Mouse (Mus musculus) myocyte (in vitro differentiated cells): ENCODE measurements around the gene Phpt1. TPM values are rescaled to one million over a fixed set of nuclear protein-coding genes. Genes with fewer than 3 reads are reported as not detected.
A peak's percentile ranks its signal among the peaks of the same experiment; 100 is the strongest.

ENCODE experiments used
- H3K27me3 ChIP-seq: one replicate; pipeline ENCODE4 v1.6.1; 2011; ENCODE audit not compliant: control insufficient read depth, insufficient read depth, insufficient read length
- H3K36me3 ChIP-seq: one replicate; pipeline ENCODE4 v1.6.1; 2011; ENCODE audit not compliant: control insufficient read depth, insufficient read depth
- H3K4me2 ChIP-seq: one replicate; pipeline ENCODE4 v1.6.1; 2011; ENCODE audit warnings: low read depth, control low read depth
- H3K4me3 ChIP-seq: one replicate; pipeline ENCODE4 v1.5.1; 2011; ENCODE audit warnings: mild to moderate bottlenecking, control low read depth, moderate library complexity
- H3K79me2 ChIP-seq: one replicate; pipeline ENCODE4 v1.6.1; 2011; ENCODE audit not compliant: control insufficient read depth, insufficient read depth
- H3ac ChIP-seq: one replicate; pipeline ENCODE4 v1.6.1; 2011; ENCODE audit not compliant: control insufficient read depth, insufficient read length
- CEBPB ChIP-seq: IDR thresholded peaks from 2 replicates; pipeline ENCODE4 v1.6.1; 2011; ENCODE audit warnings: mild to moderate bottlenecking, moderate library complexity; ENCODE audit not compliant: poor library complexity, insufficient read depth, severe bottlenecking
- E2F4 ChIP-seq: IDR thresholded peaks from one replicate; pipeline ENCODE4 v1.6.1; 2011; ENCODE audit warnings: mild to moderate bottlenecking, control low read depth, moderate library complexity; ENCODE audit not compliant: insufficient read depth
- MAX ChIP-seq: IDR thresholded peaks from one replicate; pipeline ENCODE4 v1.6.1; 2011; ENCODE audit warnings: low read depth, mild to moderate bottlenecking, control low read depth
- MYOD1 ChIP-seq, 3 experiments: IDR thresholded peaks; one replicate each; pipeline ENCODE4 v1.6.1; 2011; ENCODE audit warnings: control low read depth in 2 of 3, low read depth in 2 of 3, mild to moderate bottlenecking in 2 of 3, moderate library complexity in 1 of 3; ENCODE audit not compliant: insufficient read length in 2 of 3, control insufficient read depth in 1 of 3
- MYOG ChIP-seq, 3 experiments: IDR thresholded peaks; one replicate each; pipeline ENCODE4 v1.6.1; 2011; ENCODE audit warnings: control low read depth in 2 of 3, low read depth in 2 of 3, mild to moderate bottlenecking in 2 of 3; ENCODE audit not compliant: insufficient read length in 2 of 3, control insufficient read depth in 1 of 3, insufficient read depth in 1 of 3
- POLR2A ChIP-seq: IDR thresholded peaks from one replicate; pipeline ENCODE4 v1.6.1; 2011; ENCODE audit warnings: low read depth, mild to moderate bottlenecking, control low read depth, moderate library complexity; ENCODE audit not compliant: insufficient read length
- POLR2AphosphoS2 ChIP-seq: IDR thresholded peaks from one replicate; pipeline ENCODE4 v1.6.1; 2011; ENCODE audit warnings: low read depth, control low read depth; ENCODE audit not compliant: insufficient read length
- REST ChIP-seq: IDR thresholded peaks from one replicate; pipeline ENCODE4 v1.6.1; 2011; ENCODE audit warnings: mild to moderate bottlenecking, control low read depth, moderate library complexity; ENCODE audit not compliant: insufficient read depth, insufficient read length
- SRF ChIP-seq: IDR thresholded peaks from one replicate; pipeline ENCODE4 v1.6.1; 2011; ENCODE audit warnings: low read depth; ENCODE audit not compliant: control insufficient read depth, insufficient read length
- TCF12 ChIP-seq: IDR thresholded peaks from one replicate; pipeline ENCODE4 v1.6.1; 2011; ENCODE audit warnings: mild to moderate bottlenecking, control low read depth; ENCODE audit not compliant: poor library complexity, insufficient read depth, severe bottlenecking
- TCF3 ChIP-seq: IDR thresholded peaks from one replicate; pipeline ENCODE4 v1.6.1; 2011; ENCODE audit warnings: low read depth, control low read depth; ENCODE audit not compliant: insufficient read length
- USF1 ChIP-seq: IDR thresholded peaks from one replicate; pipeline ENCODE4 v1.6.1; 2011; ENCODE audit warnings: low read depth, mild to moderate bottlenecking, control low read depth, moderate library complexity
- polyA plus RNA-seq: library from polyadenylated mRNA; unstranded; fragments of >200 nt; fragmentation: generic; extraction: Trizol; gene quantifications from one replicate; pipeline ENCODE4 v1.2.1, GENCODE M21; 2012; ENCODE audit warnings: missing spikeins

Gene Phpt1
- polyA plus RNA-seq, 1 experiment: 108 TPM

- Histone ChIP-seq H3K79me2 (no peaks in the 10 kb centered on the region), H3K4me2 (no peak overlapping the region), H3K4me3 (no peak overlapping the region), H3K36me3 (no peaks in the 10 kb centered on the region), H3K27me3 (peaks cover 47% of the 10 kb centered on the region), H3ac (no peak overlapping the region)
- TF ChIP-seq TCF12 (no peak), POLR2A (no peak), MYOG (IDR thresholded peaks at IDR 0.05; ENCODE audit: control insufficient read depth in 1 of 3, insufficient read depth in 1 of 3, insufficient read length in 2 of 3, low read depth in 2 of 3) (no peak), MYOD1 (IDR thresholded peaks at IDR 0.05; ENCODE audit: control insufficient read depth in 1 of 3, insufficient read length in 2 of 3, low read depth in 2 of 3) (no peak), REST (no peak), E2F4 (no peak), MAX (no peak), CEBPB (no peak), TCF3 (no peak), USF1 (no peak), POLR2AphosphoS2 (no peak), SRF (no peak)
Measured at GRCm38 (mm10) chr2:25616398-25616797, 41.4 kb upstream of the Phpt1 start.

- H3ac ChIP-seq: peak overlapping the region; percentile 67
- TF ChIP-seq MYOD1 (IDR thresholded peaks at IDR 0.05; ENCODE audit: control insufficient read depth in 1 of 3, insufficient read length in 2 of 3, low read depth in 2 of 3) (no peak), POLR2AphosphoS2 (no peak), SRF (no peak), REST (no peak), POLR2A (no peak)
- no peaks in the 10 kb centered on the region for H3K36me3 ChIP-seq
- H3K79me2 ChIP-seq: peaks cover 44% of the 10 kb centered on the region
- H3K4me3 ChIP-seq: peak overlapping the region; percentile 75
- H3K4me2 ChIP-seq: peak overlapping the region; percentile 79
- no peaks in the 10 kb centered on the region for H3K27me3 ChIP-seq
Measured at GRCm38 (mm10) chr2:25608671-25609070, 33.6 kb upstream of the Phpt1 start.

GRCm38 (mm10) chr2:25607761-25608622 lies 33.0 kb upstream of the Phpt1 start, which contains the start of gene Rabl6:
Gene Rabl6, minus strand, starts transcription at chr2:25608521.
- Histone ChIP-seq H3ac (peak within 1 kb of the TSS; percentile 67), H3K4me3 (peak within 1 kb of the TSS; percentile 75), H3K36me3 (no peaks in the 10 kb centered on the region), H3K4me2 (peak within 1 kb of the TSS; percentile 100), H3K27me3 (no peaks in the 10 kb centered on the region), H3K79me2 (peaks cover 46% of the 10 kb centered on the region)
- TF ChIP-seq USF1: no peak
- TF ChIP-seq E2F4: peak; percentile 5
- TF ChIP-seq MYOD1 (IDR thresholded peaks at IDR 0.05; ENCODE audit: control insufficient read depth in 1 of 3, insufficient read length in 2 of 3, low read depth in 2 of 3): peak in 1 of 3 experiments; percentile 48
- no peak for TF ChIP-seq CEBPB
- TF ChIP-seq TCF3: no peak
- TF ChIP-seq REST: no peak
- TF ChIP-seq TCF12: no peak
- TF ChIP-seq SRF: peak; percentile 74
- TF ChIP-seq MYOG (IDR thresholded peaks at IDR 0.05; ENCODE audit: control insufficient read depth in 1 of 3, insufficient read depth in 1 of 3, insufficient read length in 2 of 3, low read depth in 2 of 3): peak in 2 of 3 experiments; percentile 4 to 22
- TF ChIP-seq POLR2A: peak; percentile 98
- peak; percentile 91 for TF ChIP-seq POLR2AphosphoS2
- no peak for TF ChIP-seq MAX

- no peak for TF ChIP-seq CEBPB
- TF ChIP-seq USF1: no peak
- TF ChIP-seq POLR2A: no peak
- no peak for TF ChIP-seq REST
- no peak for TF ChIP-seq MYOD1 (IDR thresholded peaks at IDR 0.05; ENCODE audit: control insufficient read depth in 1 of 3, insufficient read length in 2 of 3, low read depth in 2 of 3)
- no peak for TF ChIP-seq MAX
- no peak for TF ChIP-seq SRF
- no peak for TF ChIP-seq TCF12
- TF ChIP-seq POLR2AphosphoS2: no peak
- TF ChIP-seq MYOG (IDR thresholded peaks at IDR 0.05; ENCODE audit: control insufficient read depth in 1 of 3, insufficient read depth in 1 of 3, insufficient read length in 2 of 3, low read depth in 2 of 3): no peak
- Histone ChIP-seq H3ac (no peak overlapping the region), H3K36me3 (peaks cover 26% of the 10 kb centered on the region), H3K4me2 (no peak overlapping the region), H3K79me2 (peaks cover 41% of the 10 kb centered on the region), H3K27me3 (no peaks in the 10 kb centered on the region), H3K4me3 (no peak overlapping the region)
Measured at GRCm38 (mm10) chr2:25602526-25602925, 27.5 kb upstream of the Phpt1 start.

GRCm38 (mm10) chr2:25600037-25600436 lies 25.0 kb upstream of the Phpt1 start:
- Histone ChIP-seq H3K36me3 (peaks cover 40% of the 10 kb centered on the region), H3K79me2 (peaks cover 16% of the 10 kb centered on the region), H3K27me3 (no peaks in the 10 kb centered on the region), H3ac (no peak overlapping the region), H3K4me3 (no peak overlapping the region), H3K4me2 (no peak overlapping the region)
- TF ChIP-seq MAX (no peak), CEBPB (no peak)
